Mouse (Mus musculus): ENCODE measurements around the gene Cabp5. TPM values are rescaled to one million over a fixed set of nuclear protein-coding genes. Genes with fewer than 3 reads are reported as not detected.
"Not testable (repeated sequence)": the region's sequence is repeated elsewhere in the genome, so short reads cannot be mapped to it uniquely, and the experiment has no call there.

Gene Cabp5
- total RNA-seq (2021): under 1 TPM; 0.25 to 0.89 TPM
- long read RNA-seq: 0 reads

- DNase-seq (ENCODE audit: low spot score in 2 of 2): no peak
Observed at GRCm38 (mm10) chr7:13397832-13398231, at the start of gene Cabp5. Cabp5 (plus strand) TSS chr7:13398132.

- no peak for DNase-seq (ENCODE audit: low spot score in 2 of 2)
Observed at GRCm38 (mm10) chr7:13355943-13356342, 42.0 kb upstream of the Cabp5 start.

GRCm38 (mm10) chr7:13380588-13380987 is 17.3 kb upstream of the Cabp5 start:
- no peak for DNase-seq (ENCODE audit: low spot score in 2 of 2)

GRCm38 (mm10) chr7:13450541-13450940 is 52.6 kb downstream of the Cabp5 start, which contains the start of gene Bsph1:
Bsph1 (plus strand) TSS chr7:13450841.
- DNase-seq (ENCODE audit: low spot score in 2 of 2): not testable (repeated sequence)

Other genes starting within 250 kb of the Cabp5 start
- under 1 TPM; 0.11 to 0.25 TPM for gene Vmn1r88, start 238.6 kb upstream of the Cabp5 start, total RNA-seq (2021)
- not detected for gene Vmn1r89, start 185.1 kb upstream of the Cabp5 start, total RNA-seq (2021)
- 10 to 100 TPM; 11.0 to 14.7 TPM for gene Lig1, start 120.8 kb upstream of the Cabp5 start, total RNA-seq (2021)
- gene Zswim9, start 119.4 kb upstream of the Cabp5 start, total RNA-seq (2021): 10 to 100 TPM; 11.4 to 12.8 TPM
- 1 to 10 TPM in 1 of 2 experiments, under 1 TPM in 1; 0.21 to 1.1 TPM for gene Pla2g4c, start 73.5 kb upstream of the Cabp5 start, total RNA-seq (2021)
- gene Bsph1, start 52.7 kb downstream of the Cabp5 start, total RNA-seq (2021): not detected
- not detected for gene Bsph2, start 172.9 kb downstream of the Cabp5 start, total RNA-seq (2021)
- not detected for gene Sult2a5, start 225.8 kb downstream of the Cabp5 start, total RNA-seq (2021)

Measured in layer of hippocampus, postnatal 10 days (tissue).